Mouse (Mus musculus) Muller cell, postnatal 12 days (primary cell): ENCODE data around the gene Ssbp3.

Experiments used
- DNase-seq: peaks from one replicate; pipeline ENCODE4 v3.0.0-alpha.2; 2015; ENCODE audit errors: inconsistent ontology term

Gene Ssbp3

DNA sequence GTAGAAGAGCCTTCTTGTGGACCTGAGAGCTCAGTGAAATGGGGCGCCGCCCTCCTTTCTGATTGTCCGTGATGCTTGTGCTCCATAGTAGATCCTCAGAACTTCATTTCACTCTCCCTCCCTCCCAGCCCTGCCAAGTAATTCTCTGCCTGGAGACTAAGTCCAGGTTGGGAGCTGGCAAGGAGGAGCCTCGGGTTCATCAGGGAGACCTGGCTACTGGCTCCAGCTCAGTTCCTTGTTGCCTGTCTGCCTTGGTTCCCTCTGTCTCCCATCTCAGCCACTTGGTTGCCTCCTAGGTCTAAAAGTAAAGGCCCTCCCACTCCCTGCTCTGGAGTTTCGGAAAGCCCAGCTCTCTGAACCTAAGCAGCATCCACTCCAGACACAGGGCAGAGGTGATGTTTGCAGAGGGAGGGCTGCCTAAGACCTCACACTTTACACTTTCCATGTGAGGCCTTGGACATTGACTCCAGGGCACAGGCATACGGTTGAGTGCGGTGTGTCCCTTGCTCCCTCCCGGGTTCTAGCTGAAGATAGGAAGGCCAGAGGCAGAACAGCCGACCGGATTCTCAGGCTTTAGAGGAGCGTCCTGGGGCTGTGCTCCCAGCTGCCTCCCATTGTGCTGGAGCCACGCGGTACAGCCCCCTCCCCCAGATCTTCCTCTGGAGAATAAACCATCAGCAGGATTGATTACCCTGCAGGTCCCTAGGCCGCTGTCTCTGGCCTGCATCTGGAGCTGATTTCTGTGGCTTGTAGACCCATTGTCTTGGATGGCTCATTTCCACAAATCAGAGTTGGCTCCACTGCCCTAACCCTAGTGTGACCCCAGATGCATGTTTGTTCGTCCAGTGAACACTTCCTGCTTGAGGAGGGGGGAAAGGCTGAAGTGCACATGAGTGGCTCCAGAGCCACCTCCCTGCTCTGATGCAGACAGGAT, 75.7 kb downstream of the Ssbp3 start:
- DNase-seq = no peak

DNA sequence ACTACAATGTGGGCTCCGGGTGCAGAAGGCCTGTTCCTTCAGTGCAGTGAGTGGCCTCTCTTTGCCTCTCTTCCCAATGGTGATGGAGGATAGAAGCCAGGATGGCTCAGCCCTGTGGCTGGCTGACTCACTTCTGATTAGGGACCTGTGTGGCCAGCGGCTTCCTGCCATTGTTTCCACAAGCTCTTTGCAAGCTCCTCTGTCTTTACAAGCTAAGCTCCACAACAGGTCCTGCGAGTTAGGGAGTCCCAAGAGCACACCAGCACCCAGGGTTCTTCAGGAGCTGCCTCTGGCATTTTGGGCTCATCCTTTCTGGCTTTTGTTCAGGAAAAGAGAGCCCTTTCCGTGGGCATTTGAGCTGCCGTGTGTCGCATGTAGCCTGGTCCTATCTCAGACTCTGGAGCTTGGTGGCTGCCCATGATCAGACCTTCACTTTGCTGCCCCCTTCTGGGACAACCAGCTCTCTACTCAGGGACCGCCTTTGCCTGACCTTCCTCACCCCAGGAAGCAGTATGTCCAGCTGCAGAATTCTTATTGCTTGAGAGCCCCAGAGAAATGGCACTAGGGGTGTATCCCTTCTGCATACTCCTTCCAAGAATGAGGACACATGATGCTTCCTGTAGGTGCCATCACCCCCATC, 77.3 kb downstream of the Ssbp3 start:
- peak; percentile 84 for DNase-seq

DNA sequence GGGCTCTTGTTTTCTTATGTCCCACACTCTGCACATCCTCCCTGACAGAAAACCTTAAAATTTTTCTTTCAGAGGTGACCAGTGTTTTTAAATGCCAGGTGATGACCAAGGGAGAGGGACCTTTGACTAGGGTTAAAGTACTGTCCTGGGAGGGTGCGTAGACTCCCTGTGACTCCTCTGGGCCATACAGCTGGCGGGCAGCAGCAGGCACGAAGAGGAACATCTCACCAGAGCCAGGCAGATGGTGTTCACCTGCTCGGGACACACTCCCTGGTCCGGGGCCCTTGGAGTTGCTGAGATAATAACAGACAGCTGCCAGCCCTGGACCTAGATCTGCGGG, 78.4 kb downstream of the Ssbp3 start:
- no peak for DNase-seq

DNA sequence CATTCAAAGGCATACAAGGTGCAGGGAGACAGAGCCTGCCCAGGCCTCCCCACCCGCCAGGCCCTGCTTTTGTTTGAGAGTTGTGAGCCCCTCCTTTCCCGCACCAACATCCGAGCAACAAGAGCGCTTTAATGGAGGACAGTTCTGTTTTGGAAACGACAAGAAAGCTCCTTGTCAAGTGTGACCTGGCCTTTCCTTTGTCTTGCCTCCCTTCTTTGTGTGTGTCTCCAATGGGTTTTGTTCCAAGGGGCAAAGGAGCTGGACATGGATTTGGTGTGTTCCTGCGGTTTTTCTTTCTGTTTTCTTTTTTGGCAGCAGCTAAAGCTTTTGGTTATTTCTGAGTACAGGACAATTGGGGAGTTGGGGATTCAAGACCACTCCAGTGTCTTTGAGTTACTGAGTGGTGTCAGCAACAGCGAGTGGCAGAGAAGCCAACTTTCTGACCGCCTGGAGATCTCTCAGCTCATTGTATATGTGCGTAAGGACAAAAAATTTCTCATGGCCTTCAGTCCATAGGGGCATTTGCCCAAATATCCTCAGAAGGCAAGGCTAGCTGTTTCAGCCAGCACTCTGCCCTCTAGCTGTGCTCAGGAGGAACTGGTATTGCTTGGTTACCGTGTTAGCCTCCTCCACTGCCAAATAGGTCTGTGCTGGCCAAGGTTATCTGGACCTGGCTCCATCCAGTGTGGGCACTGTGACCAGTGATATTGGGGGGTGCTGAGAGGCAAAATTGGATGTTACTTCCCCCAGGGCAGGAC, 78.9 kb downstream of the Ssbp3 start:
- DNase-seq = peak; percentile 67

DNA sequence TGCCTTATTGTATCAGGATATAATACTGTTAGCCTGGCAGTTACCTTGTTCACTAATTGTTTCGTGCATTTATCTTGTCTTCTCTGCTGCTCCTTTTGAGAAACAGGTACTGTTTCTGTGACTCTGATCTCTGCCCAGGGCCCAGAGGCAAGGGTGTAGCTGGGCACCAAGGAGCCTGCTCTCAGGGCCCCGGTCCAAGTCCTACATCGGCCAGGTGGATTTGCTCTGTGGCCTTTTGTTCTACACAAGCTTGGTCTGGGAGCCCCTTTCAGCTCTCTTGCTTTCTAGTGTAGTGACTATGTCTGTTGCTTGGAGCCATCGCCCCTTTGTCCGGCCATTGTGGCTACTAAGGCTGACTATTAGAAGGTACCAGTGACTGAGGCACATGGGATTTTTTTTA, 82.6 kb downstream of the Ssbp3 start:
- no peak for DNase-seq

DNA sequence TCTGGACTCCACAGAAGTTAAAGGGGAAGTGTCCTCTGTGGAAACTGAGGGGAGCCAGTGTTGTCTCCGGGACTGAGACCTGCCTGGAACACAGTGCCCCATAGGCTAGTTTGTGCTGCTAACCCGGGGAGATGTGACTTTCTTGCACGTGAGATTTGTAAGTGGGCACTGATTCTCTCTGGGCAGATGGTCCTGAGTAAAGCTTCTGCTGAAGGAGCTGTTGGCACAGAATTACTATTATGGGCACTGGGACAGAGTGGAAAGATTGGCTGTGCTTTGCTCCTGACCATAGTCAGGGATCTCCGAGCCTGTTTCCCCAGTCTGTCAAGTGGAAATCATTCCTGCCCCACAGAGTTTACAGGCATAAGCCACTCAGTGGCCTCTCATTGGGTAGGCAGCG, 83.8 kb downstream of the Ssbp3 start:
- DNase-seq = no peak

DNA sequence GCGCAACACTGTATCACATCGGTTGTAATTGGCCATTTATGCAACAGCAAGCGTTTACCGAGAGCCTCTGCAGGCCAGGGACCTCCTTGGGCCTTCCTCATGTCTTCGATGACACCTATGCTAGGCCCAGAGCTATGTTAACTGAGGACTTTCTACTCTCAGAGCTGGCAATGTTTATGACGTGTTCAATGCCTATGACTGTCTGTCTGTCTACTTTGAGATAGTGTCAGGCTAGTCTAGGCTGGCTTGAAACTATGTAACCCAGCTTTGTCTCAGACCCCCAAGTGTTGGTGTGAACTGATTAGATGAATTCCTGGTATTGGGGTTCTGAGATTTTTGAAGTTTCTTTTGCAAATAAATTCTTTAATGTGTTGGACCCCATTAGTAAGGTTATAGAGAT, 84.6 kb downstream of the Ssbp3 start:
- DNase-seq = no peak

DNA sequence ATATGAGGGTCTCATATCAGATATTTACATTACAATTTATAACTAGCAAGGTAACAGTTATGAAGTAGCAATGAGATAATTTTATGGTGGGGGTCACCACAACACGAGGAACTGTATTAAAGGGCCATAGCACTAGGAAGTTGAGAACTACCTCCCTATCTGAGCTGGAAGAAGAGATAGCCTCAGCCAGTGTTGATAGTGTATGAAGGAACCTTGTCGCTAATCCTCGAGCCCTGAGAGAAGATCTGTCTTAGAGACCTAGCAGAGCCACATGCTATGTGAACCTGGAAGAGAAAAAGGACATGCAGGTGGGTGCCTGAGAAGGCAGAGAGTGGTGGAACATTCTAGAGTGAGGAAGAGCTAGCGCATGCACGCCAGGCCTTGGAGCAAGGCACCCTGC, 85.0 kb downstream of the Ssbp3 start:
- no peak for DNase-seq

DNA sequence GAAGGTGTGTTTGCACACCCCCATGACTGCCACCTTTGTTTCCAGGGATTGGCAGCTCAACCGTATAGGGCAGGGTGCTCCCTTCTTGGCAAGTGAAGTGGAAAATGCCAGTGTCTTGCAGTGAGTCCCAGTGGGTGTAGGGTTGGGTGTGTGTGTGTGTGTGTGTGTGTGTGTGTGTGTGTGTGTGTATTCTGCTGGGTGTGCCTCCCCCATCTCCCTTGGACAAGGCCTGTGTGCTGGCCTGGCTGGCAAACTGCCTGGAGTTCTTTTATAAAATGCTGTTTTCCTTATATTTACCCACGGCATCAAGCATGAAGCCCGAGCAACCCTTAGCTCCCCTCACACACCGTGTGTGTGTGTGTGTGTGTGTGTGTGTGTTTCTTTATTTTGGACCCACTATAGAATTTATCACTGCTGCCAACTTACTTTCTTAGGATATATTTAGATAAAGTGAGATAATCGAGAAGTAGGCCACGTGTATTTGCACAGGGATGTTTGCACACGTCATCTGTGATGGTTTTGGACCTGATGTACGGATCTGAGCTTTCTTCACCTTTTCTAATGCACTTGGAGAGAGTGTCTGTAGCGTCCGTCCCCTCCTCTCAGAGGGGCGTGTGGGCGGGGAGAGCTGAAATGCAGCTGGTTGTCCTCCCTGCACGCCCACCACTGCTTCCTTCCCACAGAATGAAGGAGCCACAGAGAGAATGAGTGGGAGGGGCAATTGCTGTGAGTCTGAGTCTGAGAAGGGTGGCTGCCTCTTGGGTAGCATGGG, 86.0 kb downstream of the Ssbp3 start:
- no peak for DNase-seq

DNA sequence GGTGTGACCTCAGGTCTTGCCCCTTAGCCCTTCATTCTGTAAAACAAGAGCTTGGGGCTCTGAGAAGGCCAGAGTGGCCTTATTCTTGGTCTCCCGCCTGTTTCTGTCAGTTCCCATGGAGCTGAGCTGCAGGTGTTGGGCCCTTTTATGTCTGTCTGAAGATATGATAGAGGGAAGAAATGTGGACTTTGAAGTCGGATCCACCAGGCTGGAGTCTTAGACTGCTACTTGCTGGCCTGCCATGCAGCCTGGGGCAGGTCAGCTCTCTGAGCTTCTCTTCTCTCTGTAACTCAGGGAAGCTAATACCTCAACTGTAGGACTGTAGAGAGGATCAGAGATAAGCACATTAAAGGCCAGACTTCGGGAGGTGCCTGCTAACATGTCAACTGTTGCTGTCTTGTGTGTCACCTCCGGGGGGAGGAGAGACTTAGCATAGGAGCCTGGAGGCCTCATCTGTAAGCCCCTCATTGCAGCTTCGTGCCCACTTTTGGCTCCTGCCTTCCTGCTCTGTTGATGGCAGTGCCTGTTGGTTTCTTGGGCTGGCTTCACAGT, 90.8 kb downstream of the Ssbp3 start:
- DNase-seq = no peak

DNA sequence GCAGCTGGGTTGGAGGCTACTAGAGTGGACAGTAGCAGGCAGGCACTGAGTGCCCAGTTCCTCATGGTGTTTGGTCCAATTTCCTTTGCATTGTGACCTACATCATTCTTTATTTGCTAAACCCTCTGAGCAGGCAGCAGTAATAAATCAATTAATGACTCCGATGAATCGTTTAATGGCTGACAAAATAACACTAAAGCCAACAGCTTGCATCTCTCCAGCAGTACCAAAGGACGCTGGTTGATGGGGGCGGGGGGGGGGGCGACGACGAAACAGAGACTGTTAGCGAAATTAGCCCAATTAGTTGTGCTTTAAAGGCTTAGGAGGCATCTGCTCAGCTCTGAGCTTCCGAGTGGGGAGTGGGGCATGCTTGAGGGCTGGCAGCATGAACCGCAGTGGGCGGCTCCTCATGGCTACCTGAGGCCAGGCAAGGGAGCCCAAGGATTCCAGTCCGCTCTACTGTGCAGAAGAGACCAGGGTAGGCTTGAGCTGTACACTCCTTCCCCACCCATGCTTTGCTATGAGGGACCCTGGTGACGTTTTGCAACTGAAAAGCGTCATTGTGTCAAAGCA, 91.5 kb downstream of the Ssbp3 start:
- DNase-seq = no peak

DNA sequence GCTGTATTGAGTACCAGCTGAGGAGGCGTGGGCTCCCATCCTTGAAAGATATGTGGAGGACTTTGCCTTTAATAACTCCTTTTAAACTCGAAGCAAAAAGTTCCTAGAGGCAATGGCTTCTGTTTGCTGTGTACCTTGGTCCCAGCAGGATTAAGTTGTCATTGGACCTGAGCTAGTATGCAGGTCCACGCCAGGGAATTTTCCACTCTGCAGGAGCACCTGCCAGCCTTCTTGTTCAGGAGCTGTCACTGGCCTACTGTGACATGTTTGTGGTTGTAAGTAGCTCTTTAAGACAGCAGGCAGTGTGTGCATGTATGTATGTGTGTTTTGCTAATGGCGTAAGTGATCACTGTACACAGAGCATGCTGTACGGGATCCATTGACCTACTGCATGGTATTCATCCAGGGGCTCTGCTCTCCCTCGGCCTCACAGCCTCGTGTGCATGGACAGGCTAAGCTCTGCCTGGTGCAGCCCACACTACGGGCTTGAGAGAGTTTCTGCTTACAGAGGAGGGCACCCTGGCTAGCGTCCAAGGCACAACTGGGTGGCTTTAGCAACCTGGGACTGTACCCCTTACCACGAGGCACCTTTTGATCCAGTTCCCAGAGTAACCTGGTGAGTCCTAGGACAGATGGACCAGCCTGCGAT, 92.1 kb downstream of the Ssbp3 start:
- no peak for DNase-seq

DNA sequence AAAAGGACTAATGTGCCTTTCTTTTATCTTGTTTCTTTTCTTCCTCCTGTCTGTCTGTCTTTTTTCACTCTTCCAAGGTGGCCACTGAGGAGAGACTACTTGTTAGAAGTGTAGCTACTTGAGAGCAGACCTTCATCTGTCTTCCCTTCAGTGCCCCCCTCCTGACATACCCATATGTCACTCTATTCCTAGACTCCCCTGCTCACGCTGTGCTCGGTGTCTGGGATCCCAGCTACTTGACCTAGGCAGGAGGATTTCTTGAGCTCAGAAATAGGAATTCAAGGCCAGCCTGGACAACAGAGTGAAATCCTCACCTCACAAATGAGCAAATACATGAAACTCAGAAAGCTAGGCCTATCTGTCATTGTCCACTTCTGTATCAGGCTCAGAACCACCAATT, 92.7 kb downstream of the Ssbp3 start:
- DNase-seq = no peak

DNA sequence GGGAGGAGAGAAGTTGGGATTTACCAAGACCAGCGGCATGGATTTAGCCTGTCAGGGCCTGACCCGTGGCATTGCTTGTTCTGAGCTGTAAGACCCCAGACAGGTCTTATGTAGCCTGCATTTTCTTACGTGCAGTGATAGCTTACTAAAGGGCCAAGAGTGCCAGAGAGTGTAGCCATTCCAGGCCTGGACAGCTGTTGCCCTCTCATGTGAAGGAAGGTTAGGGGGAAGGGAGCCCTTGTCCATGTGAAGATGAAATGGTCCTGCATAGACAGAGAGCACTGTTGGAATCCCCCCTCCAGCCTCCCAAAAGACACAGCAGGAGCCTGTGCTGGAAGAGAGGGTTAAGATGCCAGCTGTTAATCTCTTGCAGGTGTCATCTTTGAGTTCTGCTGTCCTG, 93.3 kb downstream of the Ssbp3 start:
- no peak for DNase-seq

DNA sequence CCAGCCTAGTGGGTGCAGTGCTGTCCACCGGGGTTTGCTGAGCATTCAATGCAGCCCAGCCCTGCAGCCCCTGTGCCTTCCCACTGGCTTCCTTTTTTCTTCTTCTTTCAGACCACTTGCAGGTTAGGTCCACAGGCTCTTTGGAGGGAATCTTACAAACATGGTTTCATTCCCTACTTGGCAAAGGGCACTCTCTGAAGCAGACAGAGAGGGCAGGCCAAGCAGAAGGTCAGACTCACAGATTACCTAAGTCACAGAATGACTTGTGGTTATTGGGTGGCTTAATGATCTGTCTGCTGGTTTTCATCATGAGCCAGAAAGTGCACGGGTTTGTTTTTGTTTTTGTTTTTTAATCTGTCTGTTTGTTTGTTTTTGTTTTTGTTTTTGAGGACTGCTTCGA, 93.8 kb downstream of the Ssbp3 start:
- DNase-seq = no peak

DNA sequence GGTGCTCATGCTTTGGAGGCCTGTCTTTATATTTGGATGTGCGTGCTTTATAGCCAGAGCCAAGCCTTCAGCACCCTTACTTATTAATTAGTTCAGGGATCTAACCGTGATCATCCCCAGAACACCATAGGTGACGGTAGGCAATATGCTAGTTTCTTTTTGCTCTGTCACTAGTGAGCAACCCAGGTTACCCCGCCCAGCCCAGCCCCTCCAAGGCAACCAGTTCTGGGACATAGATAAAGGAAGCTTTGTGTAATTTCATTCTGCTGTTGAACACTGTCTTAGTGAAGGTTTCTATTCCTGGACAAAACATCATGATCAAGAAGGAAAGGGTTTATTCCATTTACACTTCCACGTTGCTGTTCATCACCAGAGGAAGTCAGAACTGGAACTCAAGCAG, 94.7 kb downstream of the Ssbp3 start:
- DNase-seq = no peak

DNA sequence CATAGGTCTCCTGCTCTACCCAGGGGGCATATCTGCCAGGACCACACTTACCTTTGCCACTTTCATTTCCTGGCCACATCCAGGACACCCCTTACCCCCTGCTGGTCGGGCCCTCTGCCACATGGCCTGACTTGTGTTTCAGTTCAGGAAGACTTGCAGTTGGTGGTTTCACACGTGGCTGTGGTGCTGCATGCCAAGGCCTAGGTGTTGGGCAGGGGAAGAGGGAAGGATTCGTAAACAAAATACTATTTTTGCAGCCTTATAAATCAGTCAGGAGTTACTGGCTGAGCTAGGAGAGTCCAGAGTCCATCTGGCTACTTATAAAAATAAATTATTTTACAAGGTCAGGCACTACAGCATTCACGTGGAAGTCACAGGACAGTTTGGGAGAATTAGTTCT, 95.7 kb downstream of the Ssbp3 start:
- DNase-seq = no peak

DNA sequence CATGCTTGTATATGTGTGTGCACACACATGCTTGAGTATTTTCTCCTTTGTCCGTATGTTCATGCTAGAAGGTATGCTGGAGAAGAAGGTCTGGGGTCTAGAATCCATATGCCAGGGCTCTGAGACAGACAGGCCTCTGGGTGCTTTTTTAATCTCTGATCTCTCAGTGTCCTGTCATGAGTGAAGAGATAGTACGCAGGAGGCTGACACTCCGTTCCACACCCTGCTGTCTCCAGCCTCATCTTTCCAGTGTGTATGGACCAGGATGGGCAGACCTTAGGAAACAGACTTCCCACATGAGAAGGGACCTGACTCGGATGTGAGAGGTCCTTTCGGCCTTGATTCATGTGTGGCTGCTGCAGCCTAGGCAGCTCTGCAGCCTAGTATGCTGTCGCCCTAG, 96.3 kb downstream of the Ssbp3 start:
- no peak for DNase-seq

DNA sequence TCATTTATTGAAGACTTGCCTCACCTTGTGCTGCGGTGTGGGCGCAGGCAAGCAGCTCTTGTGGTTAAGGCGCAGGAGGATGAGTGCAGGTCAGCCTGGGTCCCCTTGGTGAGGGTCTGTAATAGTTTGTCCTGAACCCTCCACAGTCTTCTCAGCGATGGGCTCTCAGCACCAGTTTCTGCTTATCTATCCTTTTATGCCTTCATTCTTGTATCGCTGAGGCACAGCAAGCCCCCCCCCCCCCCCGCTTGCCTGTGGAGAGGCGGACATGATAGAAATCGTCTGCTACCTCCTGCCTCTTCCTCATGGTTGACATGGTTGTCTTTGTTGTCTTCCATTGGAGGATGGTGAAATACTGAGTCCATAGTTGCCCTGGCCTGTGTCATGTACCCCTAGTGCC, 96.9 kb downstream of the Ssbp3 start:
- DNase-seq = no peak

DNA sequence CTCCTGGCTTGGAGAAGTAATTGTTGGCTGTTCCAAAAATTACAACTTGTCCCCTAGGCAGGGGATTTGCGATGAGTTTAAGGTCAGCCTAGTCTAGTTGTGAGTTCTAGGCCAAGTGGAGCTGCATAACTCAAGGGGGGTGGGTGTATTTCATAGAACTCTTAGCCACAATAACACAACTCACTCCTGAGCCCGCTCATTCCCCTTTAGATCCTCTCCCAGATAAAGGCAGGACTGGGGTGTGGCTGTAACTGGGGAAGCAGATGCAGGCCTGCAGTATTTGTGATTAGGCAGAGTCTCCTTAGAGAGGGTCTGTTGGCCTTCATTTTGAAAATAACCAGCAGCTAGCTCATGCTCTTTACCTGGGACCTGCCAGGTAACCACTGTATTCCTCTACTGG, 97.7 kb downstream of the Ssbp3 start:
- no peak for DNase-seq

DNA sequence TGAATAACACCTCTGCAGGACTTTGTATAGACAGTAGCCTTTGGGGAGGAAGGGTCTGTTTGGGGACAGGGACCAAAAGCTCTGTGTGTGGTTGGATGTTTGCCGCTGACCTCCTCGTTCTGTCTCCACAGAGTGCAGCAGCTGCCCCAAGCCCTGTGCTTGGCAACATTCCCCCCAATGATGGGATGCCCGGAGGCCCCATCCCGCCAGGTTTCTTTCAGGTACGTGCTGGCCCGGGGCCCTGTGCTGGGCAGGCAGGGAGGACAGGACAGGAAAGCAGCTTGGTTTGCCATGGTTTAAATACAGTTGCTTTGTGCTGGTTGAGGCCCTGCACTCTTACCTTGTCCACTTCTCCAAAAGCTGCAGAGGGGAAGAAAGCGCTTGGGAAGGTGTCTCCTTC, 99.0 kb downstream of the Ssbp3 start:
- DNase-seq = no peak
